Mouse (Mus musculus) hindbrain, embryonic 16.5 days (tissue): ENCODE results near the gene Tekt3. TPM values are rescaled to one million over a fixed set of nuclear protein-coding genes. Genes with fewer than 3 reads are reported as not detected.

Experiments used
- ATAC-seq: fragments of 200-750 bp; cut with Nextera tagmentation; 2 replicates; pipeline ENCODE4 v1.8.0; 2017; ENCODE audit warnings: moderate TSS enrichment, moderate library complexity
- H3K27ac ChIP-seq: fragments of 300-500 bp; sonication (generic); 2 replicates; pipeline ENCODE4 v1.5.1; 2014; ENCODE audit warnings: low read depth, mild to moderate bottlenecking, control low read depth, low read length, moderate library complexity
- H3K27me3 ChIP-seq: fragments of 300-500 bp; sonication (generic); replicated peaks from 2 replicates; pipeline ENCODE4 v1.6.1; 2014; ENCODE audit warnings: low read length; ENCODE audit not compliant: control insufficient read depth, insufficient read depth
- H3K36me3 ChIP-seq: fragments of 300-500 bp; sonication (generic); 2 replicates; pipeline ENCODE4 v1.6.1; 2014; ENCODE audit warnings: mild to moderate bottlenecking, low read length, moderate library complexity, mixed read lengths; ENCODE audit not compliant: control insufficient read depth, insufficient read depth
- H3K4me1 ChIP-seq: fragments of 300-500 bp; sonication (generic); 2 replicates; pipeline ENCODE4 v1.6.1; 2014; ENCODE audit warnings: low read depth, low read length; ENCODE audit not compliant: control insufficient read depth, insufficient read depth
- H3K4me2 ChIP-seq: fragments of 300-500 bp; sonication (generic); 2 replicates; pipeline ENCODE4 v1.6.1; 2014; ENCODE audit warnings: mild to moderate bottlenecking, low read length, control low read depth, moderate library complexity
- H3K4me3 ChIP-seq: fragments of 300-500 bp; sonication (generic); 2 replicates; pipeline ENCODE4 v1.5.1; 2014; ENCODE audit warnings: mild to moderate bottlenecking, low read length, control low read depth, moderate library complexity
- H3K9ac ChIP-seq: fragments of 300-500 bp; sonication (generic); 2 replicates; pipeline ENCODE4 v1.6.1; 2014; ENCODE audit warnings: low read depth, mild to moderate bottlenecking, control low read depth, low read length, moderate library complexity
- H3K9me3 ChIP-seq: fragments of 300-500 bp; sonication (generic); 2 replicates; pipeline ENCODE4 v1.6.1; 2014; ENCODE audit warnings: mild to moderate bottlenecking, low read length, moderate library complexity; ENCODE audit not compliant: control insufficient read depth
- WGBS: fragments of 180-500 bp; shearing (Covaris S2); extraction: QIAGEN DNeasy Blood & Tissue Kit; methylation state at CpG from one replicate; pipeline ENCODE4 v1.1.7; 2014; 5-methylcytosine and 5-hydroxymethylcytosine counted together
- polyA plus RNA-seq: library from polyadenylated mRNA; unstranded; fragments of >200 nt; fragmentation: Nextera tagmentation; extraction: Ambion mirVana; gene quantifications from 2 replicates; pipeline ENCODE4 v1.2.1, GENCODE M21; 2015

The Tekt3 gene
- polyA plus RNA-seq, 1 experiment from 2014 or later = not detected

GRCm38 (mm10) chr11:63051996-63052395 is 9.5 kb upstream of the Tekt3 start:
- Histone ChIP-seq H3K27me3 (no peaks in the 10 kb centered on the region), H3K4me2 (no peak overlapping the region), H3K36me3 (no peaks in the 10 kb centered on the region), H3K9ac (no peak overlapping the region), H3K9me3 (no peaks in the 10 kb centered on the region), H3K27ac (no peak overlapping the region), H3K4me3 (no peak overlapping the region), H3K4me1 (no peaks in the 10 kb centered on the region)
- 97% methylated on average over 10 of the region's 10 CpGs for WGBS
- no peak for ATAC-seq

GRCm38 (mm10) chr11:63055596-63055995 is 5.9 kb upstream of the Tekt3 start:
- no peak overlapping the region for H3K4me2 ChIP-seq
- H3K27ac ChIP-seq = no peak overlapping the region
- no peak overlapping the region for H3K9ac ChIP-seq
- no peak overlapping the region for H3K4me3 ChIP-seq
- no peak for ATAC-seq
- 94% methylated on average over 7 of the region's 7 CpGs for WGBS
- no peaks in the 10 kb centered on the region for H3K27me3 ChIP-seq
- no peaks in the 10 kb centered on the region for H3K4me1 ChIP-seq
- H3K36me3 ChIP-seq = no peaks in the 10 kb centered on the region
- no peaks in the 10 kb centered on the region for H3K9me3 ChIP-seq

GRCm38 (mm10) chr11:63058375-63058952 is 3.0 kb upstream of the Tekt3 start:
- no peak for ATAC-seq
- H3K9ac ChIP-seq = no peak overlapping the region
- H3K9me3 ChIP-seq = no peaks in the 10 kb centered on the region
- H3K36me3 ChIP-seq = no peaks in the 10 kb centered on the region
- 84% methylated on average over 5 of the region's 5 CpGs for WGBS
- no peaks in the 10 kb centered on the region; the same call in 1 of the 2 replicates for H3K4me1 ChIP-seq
- H3K4me3 ChIP-seq = no peak overlapping the region
- no peaks in the 10 kb centered on the region for H3K27me3 ChIP-seq
- H3K27ac ChIP-seq = no peak overlapping the region
- H3K4me2 ChIP-seq = no peak overlapping the region

- Histone ChIP-seq H3K4me2 (no peak overlapping the region), H3K36me3 (no peaks in the 10 kb centered on the region), H3K9ac (no peak overlapping the region), H3K4me1 (no peaks in the 10 kb centered on the region; the same call in 1 of the 2 replicates), H3K27ac (no peak overlapping the region), H3K9me3 (no peaks in the 10 kb centered on the region), H3K27me3 (no peaks in the 10 kb centered on the region), H3K4me3 (no peak overlapping the region)
- 81% methylated on average over 1 of the region's 1 CpGs for WGBS
- no peak for ATAC-seq
Observed at GRCm38 (mm10) chr11:63059911-63060310, 1.5 kb upstream of the Tekt3 start.

GRCm38 (mm10) chr11:63066526-63066925 is 5.1 kb downstream of the Tekt3 start:
- no peaks in the 10 kb centered on the region; the same call in 1 of the 2 replicates for H3K4me1 ChIP-seq
- no peak for ATAC-seq
- H3K4me3 ChIP-seq = no peak overlapping the region
- H3K27ac ChIP-seq = no peak overlapping the region
- no peaks in the 10 kb centered on the region for H3K36me3 ChIP-seq
- no peak overlapping the region for H3K4me2 ChIP-seq
- H3K9me3 ChIP-seq = no peaks in the 10 kb centered on the region
- 68% methylated on average over 1 of the region's 1 CpGs for WGBS
- H3K27me3 ChIP-seq = no peaks in the 10 kb centered on the region
- no peak overlapping the region for H3K9ac ChIP-seq

GRCm38 (mm10) chr11:63070081-63070480 is 8.6 kb downstream of the Tekt3 start:
- no peak for ATAC-seq
- H3K4me3 ChIP-seq = no peak overlapping the region
- no peaks in the 10 kb centered on the region for H3K36me3 ChIP-seq
- H3K27ac ChIP-seq = no peak overlapping the region
- no peaks in the 10 kb centered on the region for H3K4me1 ChIP-seq
- no peaks in the 10 kb centered on the region for H3K9me3 ChIP-seq
- WGBS = 92% methylated on average over 17 of the region's 17 CpGs
- H3K27me3 ChIP-seq = no peaks in the 10 kb centered on the region
- no peak overlapping the region for H3K4me2 ChIP-seq
- H3K9ac ChIP-seq = no peak overlapping the region

DNA sequence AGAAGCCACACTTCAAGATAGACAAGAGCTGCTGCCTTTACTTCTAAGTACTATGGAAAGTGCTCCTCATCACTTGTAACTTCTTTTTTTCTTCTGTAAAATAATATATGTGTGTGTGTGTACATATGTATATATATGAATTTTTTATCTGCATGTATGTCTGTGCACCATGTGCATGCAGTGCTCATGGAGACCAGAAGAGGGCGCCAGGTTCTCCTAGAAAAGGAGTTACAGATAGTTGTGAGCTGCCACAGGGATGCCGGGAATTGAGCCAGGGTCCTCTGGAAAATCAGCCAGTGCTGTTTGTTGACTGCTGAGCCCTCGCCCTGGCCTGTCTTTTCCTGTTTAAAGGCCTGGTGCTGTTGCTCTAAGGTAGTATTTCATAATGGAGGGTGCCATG is 23.1 kb downstream of the Tekt3 start:
- Histone ChIP-seq H3K4me2 (no peak overlapping the region), H3K27ac (no peak overlapping the region), H3K27me3 (no peaks in the 10 kb centered on the region), H3K36me3 (no peaks in the 10 kb centered on the region), H3K4me3 (no peak overlapping the region), H3K4me1 (no peaks in the 10 kb centered on the region), H3K9me3 (no peaks in the 10 kb centered on the region; the same call in 1 of the 2 replicates), H3K9ac (no peak overlapping the region)
- ATAC-seq = no peak
- WGBS = 93% methylated on average over 3 of the region's 3 CpGs

- H3K27ac ChIP-seq = no peak overlapping the region
- no peak overlapping the region for H3K9ac ChIP-seq
- H3K4me2 ChIP-seq = no peak overlapping the region
- no peak for ATAC-seq
- no peaks in the 10 kb centered on the region for H3K4me1 ChIP-seq
- no peaks in the 10 kb centered on the region for H3K36me3 ChIP-seq
- WGBS = 90% methylated on average over 6 of the region's 6 CpGs
- no peaks in the 10 kb centered on the region for H3K27me3 ChIP-seq
- no peak overlapping the region for H3K4me3 ChIP-seq
- H3K9me3 ChIP-seq = no peaks in the 10 kb centered on the region; the same call in 1 of the 2 replicates
Observed at GRCm38 (mm10) chr11:63088672-63089071, 27.2 kb downstream of the Tekt3 start.

DNA sequence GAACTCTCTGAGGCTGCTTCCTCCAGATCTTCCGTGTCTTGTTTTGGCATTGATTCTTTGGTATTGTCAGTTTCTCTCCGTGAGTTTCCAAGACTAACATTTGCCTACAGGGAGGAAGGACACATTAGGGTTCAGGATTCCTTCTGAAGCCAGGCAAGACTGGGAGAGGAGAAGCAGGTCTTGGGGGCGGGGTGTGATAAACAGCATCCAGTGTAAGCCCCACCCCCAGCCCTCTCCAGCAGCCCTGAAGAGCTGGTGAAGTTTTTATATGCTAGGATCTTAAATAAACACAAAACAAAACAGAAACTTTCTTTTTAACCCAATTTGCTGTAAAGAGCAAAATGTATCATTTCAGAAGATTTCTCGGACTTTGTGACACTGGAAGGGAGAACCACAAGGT is 28.8 kb downstream of the Tekt3 start:
- Histone ChIP-seq H3K9ac (no peak overlapping the region), H3K9me3 (no peaks in the 10 kb centered on the region), H3K4me2 (no peak overlapping the region), H3K27ac (no peak overlapping the region), H3K27me3 (no peaks in the 10 kb centered on the region), H3K4me3 (no peak overlapping the region), H3K36me3 (no peaks in the 10 kb centered on the region), H3K4me1 (no peaks in the 10 kb centered on the region)
- no peak for ATAC-seq
- WGBS = 54% methylated on average over 4 of the region's 4 CpGs

DNA sequence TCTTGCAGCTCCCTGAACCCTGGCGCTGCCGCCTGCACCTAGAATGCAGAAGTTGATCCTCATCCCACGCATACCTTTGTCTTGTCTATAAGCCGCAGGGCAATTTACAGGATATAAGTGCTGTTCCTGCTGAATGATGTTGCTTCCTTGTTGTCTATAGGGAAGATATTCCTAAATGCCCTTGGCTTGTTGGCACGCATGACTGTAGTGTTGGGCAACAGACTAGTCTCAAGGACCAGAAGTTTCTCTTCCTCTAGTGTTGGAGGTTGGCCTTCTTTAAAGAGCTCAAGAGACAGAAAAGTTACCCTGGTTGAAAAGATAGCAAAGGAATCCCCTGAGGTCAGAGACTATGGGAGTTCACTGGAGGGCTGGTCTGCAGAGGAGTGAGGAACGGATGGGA is 29.5 kb downstream of the Tekt3 start:
- no peak overlapping the region for H3K4me2 ChIP-seq
- no peak overlapping the region for H3K4me3 ChIP-seq
- H3K9me3 ChIP-seq = no peaks in the 10 kb centered on the region
- no peak for ATAC-seq
- WGBS = 96% methylated on average over 6 of the region's 6 CpGs
- no peaks in the 10 kb centered on the region for H3K4me1 ChIP-seq
- H3K27ac ChIP-seq = no peak overlapping the region
- H3K9ac ChIP-seq = no peak overlapping the region
- H3K36me3 ChIP-seq = no peaks in the 10 kb centered on the region
- H3K27me3 ChIP-seq = no peaks in the 10 kb centered on the region
